Mouse (Mus musculus): Measurements from ENCODE around the gene Unc5c.

GRCm38 (mm10) chr3:141581190-141581891 is 116.3 kb downstream of the Unc5c start:
- TF ChIP-seq TAL1 (IDR thresholded peaks at IDR 0.05; ENCODE audit: low read length) (no peak), MAZ (IDR thresholded peaks at IDR 0.05; ENCODE audit: low read depth, low read length) (no peak), TCF12 (IDR thresholded peaks at IDR 0.05; ENCODE audit: low read depth, low read length) (no peak), CTCF (IDR thresholded peaks at IDR 0.05 in 2 of 3, conservative IDR thresholded peaks at IDR 0.05 in 1 of 3; ENCODE audit: control insufficient read depth in 1 of 3, insufficient read depth in 1 of 3, low read depth in 2 of 3, low read length in 3 of 3, poor library complexity in 1 of 3, severe bottlenecking in 1 of 3) (no peak), GABPA (IDR thresholded peaks at IDR 0.05; ENCODE audit: low read depth, low read length) (no peak), RAD21 (IDR thresholded peaks at IDR 0.05; ENCODE audit: low read depth, low read length) (no peak), MYC (IDR thresholded peaks at IDR 0.05; ENCODE audit: low read depth, low read length) (no peak), POLR2A (IDR thresholded peaks at IDR 0.05; ENCODE audit: control insufficient read depth in 1 of 2, insufficient read depth in 1 of 2, low read depth in 1 of 2, low read length in 2 of 2, poor library complexity in 1 of 2) (no peak), MAX (IDR thresholded peaks at IDR 0.05; ENCODE audit: low read length) (no peak), EP300 (IDR thresholded peaks at IDR 0.05; ENCODE audit: low read depth in 1 of 2, low read length in 2 of 2) (no peak)
